Mouse (Mus musculus): ENCODE measurements around the gene Kcnip2. TPM values are rescaled to one million over a fixed set of nuclear protein-coding genes. Genes with fewer than 3 reads are reported as not detected.
"Not testable (repeated sequence)": the region's sequence is repeated elsewhere in the genome, so short reads cannot be mapped to it uniquely, and the experiment has no call there.

The Kcnip2 gene
- polyA plus RNA-seq, 1 experiment from 2014 or later: 1.0 TPM

GRCm38 (mm10) chr19:45813263-45813662, 2.6 kb downstream of the Kcnip2 start:
- TF ChIP-seq EP300 (IDR thresholded peaks at IDR 0.05) (no peak), CTCF (IDR thresholded peaks at IDR 0.05) (peak; percentile 85)
- Histone ChIP-seq H3K9ac (replicated peaks; ENCODE audit: low read depth) (no peak overlapping the region), H3K4me2 (replicated peaks; ENCODE audit: low read depth, low read length) (no peak overlapping the region), H3K4me1 (ENCODE audit: insufficient read depth, low read depth, low read length) (peaks cover 25% of the 10 kb centered on the region), H3K27me3 (replicated peaks; ENCODE audit: insufficient read depth, low read length) (no peaks in the 10 kb centered on the region), H3K36me3 (ENCODE audit: insufficient read depth, low read length) (no peaks in the 10 kb centered on the region), H3K4me3 (ENCODE audit: low read depth, low read length) (no peak overlapping the region), H3K27ac (ENCODE audit: low read length) (no peak overlapping the region), H3K9me3 (ENCODE audit: low read length) (no peaks in the 10 kb centered on the region)
- peak; percentile 30 for ATAC-seq
- 5% methylated on average over 11 of the region's 11 CpGs for WGBS
- peak; percentile 77 for DNase-seq (ENCODE audit: low spot score)

GRCm38 (mm10) chr19:45812673-45813252, 3.1 kb downstream of the Kcnip2 start:
- peaks cover 23% of the 10 kb centered on the region for H3K4me1 ChIP-seq (ENCODE audit: insufficient read depth, low read depth, low read length)
- H3K9ac ChIP-seq (replicated peaks; ENCODE audit: low read depth): no peak overlapping the region
- peak; percentile 38 for DNase-seq (ENCODE audit: low spot score)
- no peak overlapping the region for H3K27ac ChIP-seq (ENCODE audit: low read length)
- no peak for TF ChIP-seq EP300 (IDR thresholded peaks at IDR 0.05)
- TF ChIP-seq CTCF (IDR thresholded peaks at IDR 0.05): no peak
- no peaks in the 10 kb centered on the region for H3K27me3 ChIP-seq (replicated peaks; ENCODE audit: insufficient read depth, low read length)
- H3K9me3 ChIP-seq (ENCODE audit: low read length): no peaks in the 10 kb centered on the region
- WGBS: 10% methylated on average over 8 of the region's 8 CpGs
- peak overlapping the region; percentile 51 for H3K4me2 ChIP-seq (replicated peaks; ENCODE audit: low read depth, low read length)
- H3K36me3 ChIP-seq (ENCODE audit: insufficient read depth, low read length): no peaks in the 10 kb centered on the region
- ATAC-seq: no peak
- H3K4me3 ChIP-seq (ENCODE audit: low read depth, low read length): no peak overlapping the region

- whole genome bisulfite sequencing: 2% methylated on average over 16 of the region's 16 CpGs
- peak; percentile 67 for DNase-seq (ENCODE audit: low spot score)
Observed at GRCm38 (mm10) chr19:45812115-45812514, 3.7 kb downstream of the Kcnip2 start.

GRCm38 (mm10) chr19:45811028-45811674, 4.7 kb downstream of the Kcnip2 start:
- no peak for TF ChIP-seq CTCF (IDR thresholded peaks at IDR 0.05)
- no peak for TF ChIP-seq EP300 (IDR thresholded peaks at IDR 0.05)
- Histone ChIP-seq H3K4me2 (replicated peaks; ENCODE audit: low read depth, low read length) (no peak overlapping the region), H3K9ac (replicated peaks; ENCODE audit: low read depth) (no peak overlapping the region), H3K9me3 (ENCODE audit: low read length) (no peaks in the 10 kb centered on the region), H3K36me3 (ENCODE audit: insufficient read depth, low read length) (no peaks in the 10 kb centered on the region), H3K27ac (ENCODE audit: low read length) (no peak overlapping the region), H3K4me3 (ENCODE audit: low read depth, low read length) (no peak overlapping the region), H3K27me3 (replicated peaks; ENCODE audit: insufficient read depth, low read length) (no peaks in the 10 kb centered on the region), H3K4me1 (ENCODE audit: insufficient read depth, low read depth, low read length) (peaks cover 11% of the 10 kb centered on the region; the same call in 1 of the 2 replicates)
- no peak for DNase-seq (ENCODE audit: low spot score)
- no peak for ATAC-seq
- 69% methylated on average over 12 of the region's 12 CpGs for WGBS

More at GRCm38 (mm10) chr19:45812115-45812514, 3.7 kb downstream of the Kcnip2 start:
- TF ChIP-seq EP300 (IDR thresholded peaks at IDR 0.05): no peak
- Histone ChIP-seq H3K4me2 (replicated peaks; ENCODE audit: low read depth, low read length) (peak overlapping the region; percentile 51), H3K4me3 (ENCODE audit: low read depth, low read length) (no peak overlapping the region; the same call in 1 of the 2 replicates), H3K27ac (ENCODE audit: low read length) (no peak overlapping the region), H3K36me3 (ENCODE audit: insufficient read depth, low read length) (no peaks in the 10 kb centered on the region), H3K4me1 (ENCODE audit: insufficient read depth, low read depth, low read length) (peaks cover 18% of the 10 kb centered on the region), H3K27me3 (replicated peaks; ENCODE audit: insufficient read depth, low read length) (no peaks in the 10 kb centered on the region), H3K9ac (replicated peaks; ENCODE audit: low read depth) (no peak overlapping the region), H3K9me3 (ENCODE audit: low read length) (no peaks in the 10 kb centered on the region)
- peak; percentile 63 for ATAC-seq

GRCm38 (mm10) chr19:45807732-45808131, 8.1 kb downstream of the Kcnip2 start:
- H3K9ac ChIP-seq (replicated peaks; ENCODE audit: low read depth): no peak overlapping the region
- no peak for DNase-seq (ENCODE audit: low spot score)
- H3K27ac ChIP-seq (ENCODE audit: low read length): no peak overlapping the region
- H3K9me3 ChIP-seq (ENCODE audit: low read length): no peaks in the 10 kb centered on the region
- H3K4me2 ChIP-seq (replicated peaks; ENCODE audit: low read depth, low read length): no peak overlapping the region
- TF ChIP-seq EP300 (IDR thresholded peaks at IDR 0.05) (no peak), CTCF (IDR thresholded peaks at IDR 0.05) (0 out of 2 replicates have a peak, but pooled peaks have one; percentile 2)
- peaks cover 5% of the 10 kb centered on the region; the same call in 1 of the 2 replicates for H3K4me1 ChIP-seq (ENCODE audit: insufficient read depth, low read depth, low read length)
- no peaks in the 10 kb centered on the region for H3K36me3 ChIP-seq (ENCODE audit: insufficient read depth, low read length)
- no peaks in the 10 kb centered on the region for H3K27me3 ChIP-seq (replicated peaks; ENCODE audit: insufficient read depth, low read length)
- H3K4me3 ChIP-seq (ENCODE audit: low read depth, low read length): no peak overlapping the region
- no peak for ATAC-seq
- WGBS: 94% methylated on average over 4 of the region's 4 CpGs

- not testable (repeated sequence) for ATAC-seq; H3K27me3 ChIP-seq (replicated peaks; ENCODE audit: insufficient read depth, low read length); H3K9ac ChIP-seq (replicated peaks; ENCODE audit: low read depth); H3K4me2 ChIP-seq (replicated peaks; ENCODE audit: low read depth, low read length); H3K27ac ChIP-seq (ENCODE audit: low read length); H3K36me3 ChIP-seq (ENCODE audit: insufficient read depth, low read length); H3K4me1 ChIP-seq (ENCODE audit: insufficient read depth, low read depth, low read length); H3K4me3 ChIP-seq (ENCODE audit: low read depth, low read length); H3K9me3 ChIP-seq (ENCODE audit: low read length); DNase-seq (ENCODE audit: low spot score)
- WGBS: 90% methylated on average over 6 of the region's 6 CpGs
Observed at GRCm38 (mm10) chr19:45805817-45806216, 10.0 kb downstream of the Kcnip2 start.
